Mouse (Mus musculus): ENCODE data around the gene Olfr1240. TPM values are rescaled to one million over a fixed set of nuclear protein-coding genes. Genes with fewer than 3 reads are reported as not detected.

Gene Olfr1240
- not detected in 2 replicates for polyA plus RNA-seq (2012; rRNA removed)

GRCm38 (mm10) chr2:89442900-89443299 is at the start of gene Olfr1240:
Gene Olfr1240, minus strand, starts transcription at chr2:89443000.

GRCm38 (mm10) chr2:89487026-89487425 is 44.2 kb upstream of the Olfr1240 start, which contains the start of gene Olfr1241:
Gene Olfr1241, minus strand, starts transcription at chr2:89487126.

GRCm38 (mm10) chr2:89420307-89420706 is 22.5 kb downstream of the Olfr1240 start, which contains the start of gene Olfr1239:
Gene Olfr1239, minus strand, starts transcription at chr2:89420407.

GRCm38 (mm10) chr2:89409576-89409975 is 33.2 kb downstream of the Olfr1240 start, which contains the start of gene Olfr1238:
Gene Olfr1238, minus strand, starts transcription at chr2:89409676.

Other genes starting within 250 kb of the Olfr1240 start
- gene Olfr1226, start 243.0 kb downstream of the Olfr1240 start, polyA plus RNA-seq (2012; rRNA removed), result not detected in 2 replicates
- not detected in 2 replicates for gene Olfr1228, start 188.9 kb downstream of the Olfr1240 start, polyA plus RNA-seq (2012; rRNA removed)
- not detected in 2 replicates for gene Olfr1229, start 155.0 kb downstream of the Olfr1240 start, polyA plus RNA-seq (2012; rRNA removed)
- gene Olfr1230, start 145.7 kb downstream of the Olfr1240 start, polyA plus RNA-seq (2012; rRNA removed), result not detected in 2 replicates
- gene Olfr1231, start 135.9 kb downstream of the Olfr1240 start, polyA plus RNA-seq (2012; rRNA removed), result not detected in 2 replicates
- gene Olfr1232, start 113.3 kb downstream of the Olfr1240 start, polyA plus RNA-seq (2012; rRNA removed), result not detected in 2 replicates
- gene Olfr1233, start 100.6 kb downstream of the Olfr1240 start, polyA plus RNA-seq (2012; rRNA removed), result not detected in 2 replicates
- gene Olfr1234, start 78.1 kb downstream of the Olfr1240 start, polyA plus RNA-seq (2012; rRNA removed), result not detected in 2 replicates
- not detected in 2 replicates for gene Olfr1238, start 33.3 kb downstream of the Olfr1240 start, polyA plus RNA-seq (2012; rRNA removed)
- gene Olfr1239, start 22.6 kb downstream of the Olfr1240 start, polyA plus RNA-seq (2012; rRNA removed), result not detected in 2 replicates
- gene Olfr1241, start 44.1 kb upstream of the Olfr1240 start, polyA plus RNA-seq (2012; rRNA removed), result not detected in 2 replicates
- not detected in 2 replicates for gene Olfr1242, start 55.3 kb upstream of the Olfr1240 start, polyA plus RNA-seq (2012; rRNA removed)
- not detected in 2 replicates for gene Olfr1243, start 88.5 kb upstream of the Olfr1240 start, polyA plus RNA-seq (2012; rRNA removed)
- not detected in 2 replicates for gene Olfr1245, start 135.4 kb upstream of the Olfr1240 start, polyA plus RNA-seq (2012; rRNA removed)
- not detected in 2 replicates for gene Olfr1246, start 150.2 kb upstream of the Olfr1240 start, polyA plus RNA-seq (2012; rRNA removed)
- not detected in 2 replicates for gene Olfr1247, start 171.1 kb upstream of the Olfr1240 start, polyA plus RNA-seq (2012; rRNA removed)
- not detected in 2 replicates for gene Olfr1248, start 175.2 kb upstream of the Olfr1240 start, polyA plus RNA-seq (2012; rRNA removed)
- gene Olfr1249, start 192.0 kb upstream of the Olfr1240 start, polyA plus RNA-seq (2012; rRNA removed), result not detected in 2 replicates
- gene Olfr1250, start 218.5 kb upstream of the Olfr1240 start, polyA plus RNA-seq (2012; rRNA removed), result not detected in 2 replicates
- not detected in 2 replicates for gene Olfr1251, start 228.9 kb upstream of the Olfr1240 start, polyA plus RNA-seq (2012; rRNA removed)

Measured in colon, adult 2 months (tissue).